Mouse (Mus musculus) hindbrain, embryonic 14.5 days (tissue): ENCODE data around the gene Pkd1l2. TPM values are rescaled to one million over a fixed set of nuclear protein-coding genes. Genes with fewer than 3 reads are reported as not detected.

Experiments
- polyA plus RNA-seq: library from polyadenylated mRNA; unstranded; fragments of >200 nt; fragmentation: Nextera tagmentation; extraction: Ambion mirVana; gene quantifications from 2 replicates; pipeline ENCODE4 v1.2.1, GENCODE M21; 2014

The Pkd1l2 gene
- polyA plus RNA-seq, 1 experiment from 2014 or later, result 0.05 TPM

Other genes with a start within 250 kb of the Pkd1l2 start
- 36.0 and 36.3 TPM in 2 replicates for gene Cmc2, start 161.0 kb downstream of the Pkd1l2 start, polyA plus RNA-seq
- 8.6 and 9.7 TPM in 2 replicates for gene Cenpn, start 160.7 kb downstream of the Pkd1l2 start, polyA plus RNA-seq
- 26.2 and 28.3 TPM in 2 replicates for gene Atmin, start 139.1 kb downstream of the Pkd1l2 start, polyA plus RNA-seq
- 5.5 and 6.1 TPM in 2 replicates for gene 1700030J22Rik, start 103.5 kb downstream of the Pkd1l2 start, polyA plus RNA-seq
- 105 and 108 TPM in 2 replicates for gene Gcsh, start 88.9 kb downstream of the Pkd1l2 start, polyA plus RNA-seq
- 0.17 and 0.25 TPM in 2 replicates for gene Bco1, start 13.4 kb upstream of the Pkd1l2 start, polyA plus RNA-seq
- gene Gan, start 75.7 kb upstream of the Pkd1l2 start, polyA plus RNA-seq, result 4.4 and 4.7 TPM in 2 replicates
- 131 and 143 TPM in 2 replicates for gene Cmip, start 174.6 kb upstream of the Pkd1l2 start, polyA plus RNA-seq